Mouse (Mus musculus): ENCODE measurements around the gene Fam214a.

DNA sequence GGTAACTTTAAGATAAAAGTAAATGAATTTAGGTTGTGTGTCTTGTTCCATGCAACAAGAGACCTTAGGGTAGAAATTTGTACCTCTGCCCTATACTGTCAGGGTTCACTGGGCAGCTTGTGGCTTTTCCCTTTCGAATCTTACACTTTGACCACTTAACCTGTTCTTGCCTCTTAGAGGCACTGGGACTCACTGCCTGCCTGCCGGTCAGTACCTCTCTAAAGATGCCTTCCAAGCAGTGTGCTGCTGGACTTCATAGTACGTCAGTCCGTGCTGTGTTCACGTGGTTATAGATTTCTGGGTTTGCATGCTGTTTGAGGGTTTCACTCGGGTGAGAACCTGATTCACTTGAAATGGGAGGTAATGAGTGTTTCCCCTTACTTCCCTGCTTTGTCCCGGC is 22.7 kb downstream of the Fam214a start:
- no peak for TF ChIP-seq CTCF (IDR thresholded peaks at IDR 0.05; ENCODE audit: control insufficient read depth, insufficient read depth, insufficient read length)
- no peak for TF ChIP-seq MAX (IDR thresholded peaks at IDR 0.05)
- TF ChIP-seq USF1 (IDR thresholded peaks at IDR 0.05; ENCODE audit: low read depth): no peak
- no peak for TF ChIP-seq CEBPB (IDR thresholded peaks at IDR 0.05; ENCODE audit: low read depth)
- no peak for TF ChIP-seq MYOG (IDR thresholded peaks at IDR 0.05; ENCODE audit: control insufficient read depth, extremely low read depth, insufficient read length)
